Mouse (Mus musculus): ENCODE results near the gene Tbc1d32. TPM values are rescaled to one million over a fixed set of nuclear protein-coding genes. Genes with fewer than 3 reads are reported as not detected.
A peak's percentile ranks its signal among the peaks of the same experiment; 100 is the strongest.

Tbc1d32 gene
- polyA plus RNA-seq, 1 experiment from 2014 or later = 4.3 TPM

GRCm38 (mm10) chr10:56024579-56024978 is 203.9 kb downstream of the Tbc1d32 start:
- 83% methylated on average over 2 of the region's 2 CpGs for WGBS
- no peaks in the 10 kb centered on the region for H3K27me3 ChIP-seq (ENCODE audit: control insufficient read depth, insufficient read depth, low read length)

DNA sequence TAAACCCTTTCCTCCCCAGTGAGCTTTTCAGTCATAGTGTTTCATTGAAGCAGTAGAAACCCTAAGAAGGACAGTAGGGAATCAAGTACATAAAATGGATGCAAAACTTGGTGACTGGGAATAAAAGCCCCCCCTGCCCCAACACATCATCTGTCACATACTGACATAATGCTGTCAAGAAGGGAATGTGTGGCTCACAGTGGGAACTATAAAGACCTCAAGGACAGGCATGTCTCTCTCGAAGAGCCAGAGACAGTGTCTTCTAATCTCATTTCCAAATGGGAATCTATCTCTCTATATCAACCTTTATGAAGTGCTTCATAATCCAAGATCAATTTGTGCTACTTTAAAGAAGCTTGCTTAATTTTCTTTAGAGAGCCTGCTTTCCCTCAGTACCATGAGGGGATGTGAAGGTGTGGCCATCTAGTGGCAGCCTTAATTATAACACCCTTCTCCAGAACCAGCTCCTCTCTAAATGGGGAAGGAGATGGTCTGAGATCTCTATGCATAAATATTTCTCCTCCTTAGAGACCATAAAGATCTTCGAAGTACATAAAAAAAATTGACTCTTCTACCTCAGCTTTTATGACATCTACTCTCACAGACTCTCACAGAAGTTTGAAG is 248.5 kb downstream of the Tbc1d32 start:
- peak; percentile 56; the same call in 1 of the 2 replicates for ATAC-seq (ENCODE audit: insufficient number of reproducible peaks, insufficient read depth, low FRiP score, low read depth)
- no peak overlapping the region for H3K9ac ChIP-seq (replicated peaks; ENCODE audit: low read depth, low read length)
- no peaks in the 10 kb centered on the region for H3K27me3 ChIP-seq (ENCODE audit: control insufficient read depth, insufficient read depth, low read length)
- H3K4me3 ChIP-seq (ENCODE audit: low read depth, low read length) = no peak overlapping the region
- no peaks in the 10 kb centered on the region for H3K4me1 ChIP-seq (ENCODE audit: control insufficient read depth, insufficient read depth, low read length)
- 21% methylated on average over 2 of the region's 2 CpGs for WGBS
- no peak overlapping the region for H3K4me2 ChIP-seq (replicated peaks; ENCODE audit: low read depth, low read length)
- H3K36me3 ChIP-seq (ENCODE audit: control insufficient read depth, insufficient read depth, low read length) = no peaks in the 10 kb centered on the region
- H3K9me3 ChIP-seq (ENCODE audit: control insufficient read depth, low read depth, low read length) = no peaks in the 10 kb centered on the region
- no peak overlapping the region for H3K27ac ChIP-seq (ENCODE audit: low read length)

More at GRCm38 (mm10) chr10:56024579-56024978, 203.9 kb downstream of the Tbc1d32 start:
- Histone ChIP-seq H3K9ac (replicated peaks; ENCODE audit: low read depth, low read length) (no peak overlapping the region), H3K27ac (ENCODE audit: low read length) (no peak overlapping the region), H3K9me3 (ENCODE audit: control insufficient read depth, low read depth, low read length) (no peaks in the 10 kb centered on the region), H3K4me3 (ENCODE audit: low read depth, low read length) (no peak overlapping the region), H3K4me1 (ENCODE audit: control insufficient read depth, insufficient read depth, low read length) (0 out of 2 replicates have a peak, but pooled peaks cover 2% of the 10 kb centered on the region), H3K36me3 (ENCODE audit: control insufficient read depth, insufficient read depth, low read length) (no peaks in the 10 kb centered on the region), H3K4me2 (replicated peaks; ENCODE audit: low read depth, low read length) (no peak overlapping the region)
- ATAC-seq (ENCODE audit: insufficient number of reproducible peaks, insufficient read depth, low FRiP score, low read depth) = no peak

DNA sequence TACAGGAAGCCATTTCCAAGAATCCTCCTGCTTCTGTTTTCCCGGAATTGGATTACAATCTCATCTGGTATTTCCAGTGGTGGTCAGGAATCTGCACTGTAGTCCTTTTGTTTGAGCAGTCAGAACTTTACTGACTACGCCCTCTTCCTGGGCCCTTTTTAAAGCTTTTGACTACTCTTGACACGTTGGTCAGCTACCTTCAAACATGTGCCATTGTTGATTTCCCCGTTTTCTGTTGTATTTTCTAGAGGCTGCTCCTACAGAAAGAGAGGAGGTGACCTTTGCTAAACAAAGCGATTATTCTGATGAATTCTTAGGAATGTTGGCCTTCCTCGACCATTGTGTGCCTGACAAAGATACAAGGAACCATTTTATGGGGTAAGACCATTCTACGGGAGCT is 250.5 kb downstream of the Tbc1d32 start:
- Histone ChIP-seq H3K27me3 (ENCODE audit: control insufficient read depth, insufficient read depth, low read length) (no peaks in the 10 kb centered on the region), H3K36me3 (ENCODE audit: control insufficient read depth, insufficient read depth, low read length) (no peaks in the 10 kb centered on the region), H3K4me1 (ENCODE audit: control insufficient read depth, insufficient read depth, low read length) (no peaks in the 10 kb centered on the region), H3K9ac (replicated peaks; ENCODE audit: low read depth, low read length) (no peak overlapping the region), H3K4me2 (replicated peaks; ENCODE audit: low read depth, low read length) (no peak overlapping the region), H3K27ac (ENCODE audit: low read length) (no peak overlapping the region), H3K4me3 (ENCODE audit: low read depth, low read length) (no peak overlapping the region), H3K9me3 (ENCODE audit: control insufficient read depth, low read depth, low read length) (no peaks in the 10 kb centered on the region)
- ATAC-seq (ENCODE audit: insufficient number of reproducible peaks, insufficient read depth, low FRiP score, low read depth) = no peak
- 72% methylated on average over 7 of the region's 7 CpGs for WGBS

Other genes starting within 250 kb of the Tbc1d32 start
- gene Msl3l2, start 121.8 kb downstream of the Tbc1d32 start, polyA plus RNA-seq (2014; fragmentation: Nextera tagmentation; extraction: Ambion mirVana) = 5.1 and 6.2 TPM in 2 replicates
- gene Gja1, start 148.6 kb upstream of the Tbc1d32 start, polyA plus RNA-seq (2014; fragmentation: Nextera tagmentation; extraction: Ambion mirVana) = 84.8 and 88.0 TPM in 2 replicates

Data from stomach, embryonic 14.5 days (tissue).